Mouse (Mus musculus) spleen, adult 2 months (tissue): ENCODE results near the gene Nsun2.

ENCODE experiments used
- CTCF ChIP-seq: fragments of 200-500 bp; IDR thresholded peaks from 2 replicates; pipeline ENCODE4 v1.5.1; 2011; ENCODE audit warnings: mild to moderate bottlenecking, inconsistent platforms; ENCODE audit not compliant: insufficient read depth, insufficient read length, insufficient replicate concordance; ENCODE audit errors: extremely low read depth
- POLR2A ChIP-seq: fragments of 200-500 bp; IDR thresholded peaks from 2 replicates; pipeline ENCODE4 v1.6.1; 2011; ENCODE audit warnings: low read depth, low read length, inconsistent platforms

GRCm38 (mm10) chr13:69545019-69545418 is 11.5 kb downstream of the Nsun2 start:
- TF ChIP-seq POLR2A (no peak), CTCF (peak; percentile 65; the same call in 1 of the 2 replicates)
